Mouse (Mus musculus) adrenal gland, adult 18-20 months (tissue): ENCODE data around the gene Pdgfc. TPM values are rescaled to one million over a fixed set of nuclear protein-coding genes. Genes with fewer than 3 reads are reported as not detected.

Source experiments
- DNase-seq, 2 experiments: peaks; one replicate each; pipeline ENCODE4 v3.0.0; 2021 to 2022; ENCODE audit warnings: low spot score in 2 of 2
- total RNA-seq, 2 experiments: library from RNA; stranded (reverse); gene quantifications; 1 replicate in 1 of 2; 2 replicates in 1 of 2; pipeline ENCODE4 v1.2.3; 2021

Gene Pdgfc
- total RNA-seq, 2 experiments from 2014 or later = 6.9 to 8.4 TPM

DNA sequence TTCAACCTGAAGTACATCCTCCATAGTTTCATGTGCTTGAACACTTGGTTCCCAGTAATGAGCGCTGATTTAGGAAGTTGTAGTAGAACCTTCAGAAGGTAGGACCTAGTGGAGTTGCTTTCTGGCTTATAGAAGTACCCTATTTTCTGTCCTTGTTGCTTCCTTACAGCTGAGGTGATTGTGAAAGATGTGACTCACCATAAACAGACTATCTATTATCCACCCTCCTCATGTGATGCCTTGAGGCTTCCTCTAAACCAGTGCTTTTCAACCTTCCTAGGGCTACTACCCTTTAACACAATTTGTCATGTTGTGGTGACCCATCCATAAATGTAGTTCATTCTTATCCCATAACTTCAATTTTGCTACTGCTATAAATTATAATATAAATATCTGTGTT, 226.6 kb downstream of the Pdgfc start:
- DNase-seq = no peak

Other genes starting within 250 kb of the Pdgfc start
- gene Gria2, start 233.6 kb upstream of the Pdgfc start, total RNA-seq = 10 to 100 TPM in 1 of 2 experiments, 1 to 10 TPM in 1; 9.2 to 12.9 TPM
- 1 to 10 TPM; 9.3 to 9.6 TPM for gene Glrb, start 122.8 kb upstream of the Pdgfc start, total RNA-seq